Mouse (Mus musculus) neural tube, embryonic 13.5 days (tissue): ENCODE results near the gene Vps37b. TPM values are rescaled to one million over a fixed set of nuclear protein-coding genes. Genes with fewer than 3 reads are reported as not detected.
A peak's percentile ranks its signal among the peaks of the same experiment; 100 is the strongest.

Source experiments
- ATAC-seq: fragments of 200-750 bp; cut with Nextera tagmentation; 2 replicates; pipeline ENCODE4 v1.8.0; 2017; ENCODE audit warnings: low read depth, mild to moderate bottlenecking, moderate TSS enrichment, moderate library complexity
- H3K27ac ChIP-seq: fragments of 300-500 bp; sonication (generic); replicated peaks from 2 replicates; pipeline ENCODE4 v1.5.1; 2015; ENCODE audit warnings: moderate library complexity, mild to moderate bottlenecking, inconsistent platforms
- H3K27me3 ChIP-seq: fragments of 300-500 bp; sonication (generic); 2 replicates; pipeline ENCODE4 v1.6.1; 2015; ENCODE audit warnings: mild to moderate bottlenecking, inconsistent platforms
- H3K36me3 ChIP-seq: fragments of 300-500 bp; sonication (generic); 2 replicates; pipeline ENCODE4 v1.6.1; 2015; ENCODE audit warnings: mild to moderate bottlenecking, inconsistent platforms
- H3K4me1 ChIP-seq: fragments of 300-500 bp; sonication (generic); replicated peaks from 2 replicates; pipeline ENCODE4 v1.6.1; 2015; ENCODE audit warnings: inconsistent platforms
- H3K4me2 ChIP-seq: fragments of 300-500 bp; sonication (generic); 2 replicates; pipeline ENCODE4 v1.6.1; 2015; ENCODE audit warnings: inconsistent platforms, mild to moderate bottlenecking, moderate library complexity
- H3K4me3 ChIP-seq: fragments of 300-500 bp; sonication (generic); 2 replicates; pipeline ENCODE4 v1.5.1; 2015; ENCODE audit warnings: mild to moderate bottlenecking, inconsistent platforms
- H3K9ac ChIP-seq: fragments of 300-500 bp; sonication (generic); 2 replicates; pipeline ENCODE4 v1.6.1; 2015; ENCODE audit warnings: moderate library complexity, mild to moderate bottlenecking, inconsistent platforms
- H3K9me3 ChIP-seq: fragments of 300-500 bp; sonication (generic); 2 replicates; pipeline ENCODE4 v1.6.1; 2016; ENCODE audit warnings: inconsistent platforms
- WGBS: fragments of 180-500 bp; shearing (Covaris S2); methylation state at CpG from one replicate; pipeline ENCODE4 v1.1.7; 2015; 5-methylcytosine and 5-hydroxymethylcytosine counted together
- polyA plus RNA-seq: library from polyadenylated mRNA; unstranded; fragments of >200 nt; fragmentation: Nextera tagmentation; extraction: Ambion mirVana; gene quantifications from 2 replicates; pipeline ENCODE4 v1.2.1, GENCODE M21; 2015

Vps37b gene
- 77.5 and 78.5 TPM in 2 replicates for polyA plus RNA-seq

DNA sequence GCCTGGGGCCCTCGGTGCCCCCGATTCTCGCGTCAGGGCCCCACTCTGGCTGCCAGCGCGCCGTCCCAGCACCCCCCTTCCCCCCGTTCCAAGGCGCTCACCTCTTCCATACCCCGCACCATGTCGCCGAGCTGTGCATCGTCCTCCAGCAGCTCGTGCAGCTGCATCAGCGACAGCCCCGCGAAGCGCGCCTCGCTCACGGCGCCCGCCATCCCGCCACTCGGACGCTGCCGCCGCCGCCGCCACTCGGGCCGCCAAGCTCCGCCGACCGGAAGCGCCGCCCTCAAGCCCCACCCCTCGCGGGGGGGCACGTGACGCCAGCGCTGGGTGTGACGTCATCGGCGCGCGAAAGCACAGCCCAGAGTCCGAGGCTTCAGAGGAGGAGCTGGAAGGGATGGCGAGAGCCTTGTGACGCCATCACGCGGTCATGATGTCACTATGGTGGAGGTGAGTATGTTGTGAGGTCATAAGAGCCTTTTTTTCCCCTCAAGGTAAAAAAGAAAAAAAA lies at the start of gene Vps37b:
Gene Vps37b (minus strand): TSS at position 270 of the 508 bp plus-strand sequence.
- Histone ChIP-seq H3K36me3 (no peaks in the 10 kb centered on the region), H3K27ac (peak within 1 kb of the TSS; percentile 95)
- WGBS, result under 1% methylated on average over 52 of the region's 52 CpGs

DNA sequence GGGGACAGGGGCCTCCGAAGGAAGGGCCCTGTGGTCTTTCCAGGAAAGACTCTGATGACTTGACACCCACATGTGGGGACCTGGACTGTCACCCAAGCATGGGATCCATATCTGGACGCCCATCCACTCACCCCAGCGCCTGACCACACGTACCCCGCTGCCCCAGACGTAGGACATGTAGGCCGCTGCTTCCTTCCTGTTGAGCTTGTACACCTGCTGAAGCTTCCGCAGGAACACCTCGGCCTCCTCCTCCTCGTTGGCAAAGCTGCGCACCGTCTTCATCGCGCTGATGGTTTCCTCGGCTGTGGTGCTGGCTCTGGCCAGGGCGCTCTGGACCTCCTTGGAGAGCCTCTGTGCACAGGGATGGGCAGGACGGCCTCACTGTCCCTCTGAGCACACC lies 47.8 kb upstream of the Vps37b start:
- Histone ChIP-seq H3K27me3 (peaks cover 3% of the 10 kb centered on the region; the same call in 1 of the 2 replicates), H3K4me3 (no peak overlapping the region), H3K4me1 (peaks cover 39% of the 10 kb centered on the region), H3K9me3 (no peaks in the 10 kb centered on the region), H3K4me2 (no peak overlapping the region), H3K9ac (no peak overlapping the region; the same call in 1 of the 2 replicates), H3K36me3 (no peaks in the 10 kb centered on the region), H3K27ac (no peak overlapping the region)
- ATAC-seq, result no peak
- 94% methylated on average over 17 of the region's 17 CpGs for WGBS

More for the DNA sequence above, at the start of gene Vps37b:
- peaks cover 44% of the 10 kb centered on the region for H3K4me1 ChIP-seq
- H3K9ac ChIP-seq, result peak within 1 kb of the TSS; percentile 98
- no peaks in the 10 kb centered on the region for H3K9me3 ChIP-seq
- peak within 1 kb of the TSS; percentile 94 for H3K4me3 ChIP-seq
- H3K27me3 ChIP-seq, result no peaks in the 10 kb centered on the region
- ATAC-seq, result peak; percentile 51
- peak within 1 kb of the TSS; percentile 74 for H3K4me2 ChIP-seq

- peaks cover 3% of the 10 kb centered on the region; the same call in 1 of the 2 replicates for H3K27me3 ChIP-seq
- no peak overlapping the region for H3K4me2 ChIP-seq
Observed at GRCm38 (mm10) chr5:124078794-124079416, 46.8 kb upstream of the Vps37b start.

DNA sequence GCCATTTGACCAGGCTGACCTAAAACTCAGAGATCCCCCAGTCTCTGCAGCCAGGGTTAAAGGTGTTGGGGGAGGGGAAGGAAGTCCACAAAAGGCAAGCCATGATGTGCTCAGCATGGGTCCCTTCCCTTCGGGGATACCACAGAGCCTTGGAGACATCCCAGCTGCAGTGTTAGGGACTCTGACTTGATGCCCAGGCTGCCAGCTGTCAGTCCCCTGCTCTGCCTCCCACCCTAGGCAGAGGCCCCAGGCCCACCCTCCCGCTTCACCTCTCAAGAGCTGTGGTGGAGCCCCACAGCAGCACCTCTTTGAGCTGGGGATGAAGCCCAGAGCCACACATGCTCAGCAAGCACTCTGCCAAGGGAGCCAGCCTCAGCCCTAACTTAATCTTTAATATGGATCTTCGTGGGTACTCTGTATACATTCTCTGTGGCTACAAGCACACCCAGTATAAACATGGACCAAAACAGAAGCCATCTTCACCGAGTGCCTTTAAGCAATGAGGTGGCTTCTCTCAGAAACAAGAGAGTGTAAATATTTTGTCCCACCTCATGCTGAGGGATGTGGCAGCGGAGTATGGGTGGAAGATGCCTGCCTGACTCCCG lies 45.9 kb upstream of the Vps37b start:
- H3K4me2 ChIP-seq, result no peak overlapping the region
- no peak overlapping the region for H3K4me3 ChIP-seq
- ATAC-seq, result no peak
- H3K36me3 ChIP-seq, result no peaks in the 10 kb centered on the region
- H3K27ac ChIP-seq, result peak overlapping the region; percentile 80; the same call in 1 of the 2 replicates
- whole genome bisulfite sequencing, result 64% methylated on average over 6 of the region's 6 CpGs
- H3K27me3 ChIP-seq, result peaks cover 3% of the 10 kb centered on the region; the same call in 1 of the 2 replicates
- no peaks in the 10 kb centered on the region for H3K9me3 ChIP-seq
- H3K4me1 ChIP-seq, result peaks cover 42% of the 10 kb centered on the region
- no peak overlapping the region for H3K9ac ChIP-seq

More at GRCm38 (mm10) chr5:124078794-124079416, 46.8 kb upstream of the Vps37b start:
- no peak overlapping the region for H3K9ac ChIP-seq
- H3K27ac ChIP-seq, result peak overlapping the region; percentile 80
- WGBS, result 56% methylated on average over 9 of the region's 9 CpGs
- ATAC-seq, result peak; percentile 89
- no peaks in the 10 kb centered on the region for H3K36me3 ChIP-seq
- H3K4me3 ChIP-seq, result no peak overlapping the region
- H3K9me3 ChIP-seq, result no peaks in the 10 kb centered on the region
- H3K4me1 ChIP-seq, result peaks cover 36% of the 10 kb centered on the region

GRCm38 (mm10) chr5:124077241-124077640 lies 45.2 kb upstream of the Vps37b start:
- Histone ChIP-seq H3K27me3 (peaks cover 3% of the 10 kb centered on the region; the same call in 1 of the 2 replicates), H3K4me1 (peaks cover 42% of the 10 kb centered on the region), H3K4me3 (no peak overlapping the region), H3K36me3 (no peaks in the 10 kb centered on the region), H3K4me2 (no peak overlapping the region), H3K9me3 (no peaks in the 10 kb centered on the region), H3K27ac (no peak overlapping the region), H3K9ac (no peak overlapping the region)
- no peak for ATAC-seq
- WGBS, result 84% methylated on average over 13 of the region's 13 CpGs

DNA sequence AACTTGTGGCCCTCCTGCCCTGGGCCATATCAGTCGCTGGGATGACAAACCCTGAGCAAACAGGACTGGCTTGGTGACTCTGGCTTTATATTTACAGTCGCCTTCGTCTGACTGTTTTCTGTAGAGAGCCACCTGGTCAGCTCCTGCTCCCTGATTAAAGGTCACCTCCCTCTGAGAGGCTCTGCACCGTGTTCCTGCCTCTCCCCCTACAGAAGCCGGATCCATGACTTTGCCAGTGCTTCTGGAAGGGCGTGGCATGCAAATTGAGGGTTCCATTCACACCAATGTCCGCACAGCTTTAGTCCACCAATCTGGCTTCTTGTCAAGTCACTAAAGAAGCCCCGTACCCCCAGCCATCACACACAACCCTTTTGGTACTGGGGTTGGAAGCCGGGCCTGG lies 44.5 kb upstream of the Vps37b start:
- H3K27ac ChIP-seq, result no peak overlapping the region
- no peak overlapping the region for H3K4me3 ChIP-seq
- no peak overlapping the region for H3K9ac ChIP-seq
- H3K4me2 ChIP-seq, result no peak overlapping the region
- H3K36me3 ChIP-seq, result no peaks in the 10 kb centered on the region
- peaks cover 47% of the 10 kb centered on the region for H3K4me1 ChIP-seq
- peaks cover 3% of the 10 kb centered on the region; the same call in 1 of the 2 replicates for H3K27me3 ChIP-seq
- no peaks in the 10 kb centered on the region for H3K9me3 ChIP-seq
- WGBS, result 54% methylated on average over 9 of the region's 9 CpGs
- no peak for ATAC-seq

- H3K4me3 ChIP-seq, result no peak overlapping the region
- 73% methylated on average over 9 of the region's 9 CpGs for WGBS
- H3K36me3 ChIP-seq, result no peaks in the 10 kb centered on the region
- H3K9ac ChIP-seq, result no peak overlapping the region
- peaks cover 3% of the 10 kb centered on the region; the same call in 1 of the 2 replicates for H3K27me3 ChIP-seq
- H3K9me3 ChIP-seq, result no peaks in the 10 kb centered on the region
- ATAC-seq, result no peak
- H3K4me2 ChIP-seq, result no peak overlapping the region
- H3K4me1 ChIP-seq, result peaks cover 47% of the 10 kb centered on the region
- H3K27ac ChIP-seq, result no peak overlapping the region
Observed at GRCm38 (mm10) chr5:124075716-124076115, 43.6 kb upstream of the Vps37b start.

- Histone ChIP-seq H3K4me2 (no peak overlapping the region), H3K9ac (no peak overlapping the region), H3K4me1 (peaks cover 43% of the 10 kb centered on the region), H3K9me3 (no peaks in the 10 kb centered on the region), H3K36me3 (no peaks in the 10 kb centered on the region), H3K27me3 (peaks cover 3% of the 10 kb centered on the region; the same call in 1 of the 2 replicates), H3K4me3 (no peak overlapping the region), H3K27ac (no peak overlapping the region)
- 67% methylated on average over 10 of the region's 10 CpGs for WGBS
- ATAC-seq, result no peak
Observed at GRCm38 (mm10) chr5:124074845-124075307, 42.8 kb upstream of the Vps37b start.

- no peaks in the 10 kb centered on the region for H3K9me3 ChIP-seq
- H3K36me3 ChIP-seq, result no peaks in the 10 kb centered on the region
- H3K4me1 ChIP-seq, result peaks cover 32% of the 10 kb centered on the region
- peaks cover 3% of the 10 kb centered on the region; the same call in 1 of the 2 replicates for H3K27me3 ChIP-seq
- ATAC-seq, result no peak
- H3K27ac ChIP-seq, result no peak overlapping the region
- no peak overlapping the region for H3K9ac ChIP-seq
- H3K4me3 ChIP-seq, result no peak overlapping the region
- 63% methylated on average over 9 of the region's 9 CpGs for WGBS
- H3K4me2 ChIP-seq, result no peak overlapping the region
Observed at GRCm38 (mm10) chr5:124073682-124074081, 41.6 kb upstream of the Vps37b start.

DNA sequence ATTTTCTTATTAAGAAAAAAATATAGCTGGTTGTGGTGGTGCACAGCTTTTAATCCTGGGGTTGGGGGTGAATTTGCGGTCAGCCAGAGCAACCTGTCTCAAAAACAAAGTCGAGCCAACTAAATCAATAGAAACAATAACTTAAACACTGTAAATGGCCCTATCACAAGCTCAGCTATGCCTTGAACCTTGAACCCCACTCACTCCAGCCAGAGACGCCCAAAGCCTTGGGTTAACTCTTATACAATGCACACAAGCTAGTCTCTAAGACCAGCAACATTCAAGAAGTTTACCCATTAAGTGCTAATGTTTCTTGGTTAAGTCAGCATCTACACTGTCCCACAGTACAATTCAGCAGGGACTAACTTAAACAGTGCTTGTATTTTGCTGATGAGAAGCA lies 37.6 kb upstream of the Vps37b start:
- WGBS, result 80% methylated on average over 3 of the region's 3 CpGs
- Histone ChIP-seq H3K27ac (no peak overlapping the region), H3K27me3 (no peaks in the 10 kb centered on the region), H3K9me3 (no peaks in the 10 kb centered on the region), H3K9ac (no peak overlapping the region), H3K4me3 (no peak overlapping the region), H3K36me3 (0 out of 2 replicates have a peak, but pooled peaks cover 6% of the 10 kb centered on the region), H3K4me1 (peaks cover 11% of the 10 kb centered on the region), H3K4me2 (no peak overlapping the region)
- no peak for ATAC-seq

DNA sequence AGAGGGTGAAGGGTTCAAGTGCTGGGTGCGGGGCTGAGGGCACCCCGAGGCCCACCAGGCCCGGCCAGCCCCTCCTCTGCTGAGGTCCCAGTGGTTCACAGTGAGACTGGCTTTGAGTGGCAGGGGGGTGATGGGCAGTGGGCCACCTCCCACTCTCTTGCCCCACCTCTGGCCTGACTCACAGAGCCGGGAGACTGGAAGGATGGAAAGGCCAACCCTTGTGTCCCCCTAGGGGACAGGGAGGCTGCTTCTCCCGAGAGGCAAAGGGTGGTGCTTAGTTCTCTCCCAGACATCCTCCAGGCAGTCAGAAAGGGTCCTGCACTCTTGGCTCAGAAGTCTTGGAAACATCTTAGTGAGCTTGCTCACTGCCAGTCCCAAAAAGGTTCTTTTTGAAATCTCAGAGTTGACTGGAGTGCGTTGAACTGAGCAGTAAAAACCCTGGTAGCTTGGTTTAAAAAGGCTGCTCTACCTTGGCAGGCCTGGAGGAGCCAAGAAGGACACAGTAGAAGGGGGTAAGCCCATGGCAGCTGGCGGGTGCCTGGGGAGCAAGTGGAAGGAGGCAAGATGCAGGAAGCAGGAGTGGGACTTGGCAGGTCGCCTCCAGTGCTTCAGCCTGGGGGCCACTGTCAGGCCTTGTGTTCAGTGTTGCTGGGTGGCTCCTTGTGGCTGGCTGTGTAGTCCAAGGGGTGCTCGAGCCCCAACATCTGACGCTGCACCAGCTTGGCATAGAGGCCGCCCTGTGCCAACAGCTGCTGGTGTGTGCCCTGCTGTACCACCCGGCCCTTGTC lies 30.2 kb upstream of the Vps37b start:
- Histone ChIP-seq H3K9ac (no peak overlapping the region), H3K4me3 (no peak overlapping the region), H3K36me3 (0 out of 2 replicates have a peak, but pooled peaks cover 6% of the 10 kb centered on the region), H3K4me2 (no peak overlapping the region), H3K4me1 (peaks cover 16% of the 10 kb centered on the region), H3K27me3 (no peaks in the 10 kb centered on the region), H3K27ac (no peak overlapping the region), H3K9me3 (no peaks in the 10 kb centered on the region)
- 74% methylated on average over 12 of the region's 12 CpGs for WGBS
- ATAC-seq, result no peak
